Mouse (Mus musculus): Measurements from ENCODE around the gene Hapln4. TPM values are rescaled to one million over a fixed set of nuclear protein-coding genes. Genes with fewer than 3 reads are reported as not detected.

Hapln4 gene
- total RNA-seq, 1 experiment, result 2.2 TPM

- DNase-seq (ENCODE audit: low read depth, low spot score), result no peak
- Histone ChIP-seq H3K4me1 (ENCODE audit: control insufficient read depth in 2 of 2, insufficient read depth in 2 of 2, low read length in 2 of 2, poor library complexity in 1 of 2) (peaks cover 0 to 15% of the 10 kb centered on the region in 2 experiments; a peak in 2 of 4 replicates), H3K36me3 (ENCODE audit: control insufficient read depth, insufficient read depth, low read length, poor library complexity, severe bottlenecking) (no peaks in the 10 kb centered on the region; the same call in 1 of the 2 replicates), H3K9ac (ENCODE audit: insufficient read depth, low read depth, low read length, poor library complexity, severe bottlenecking) (peak overlapping the region; percentile 45), H3K27ac (ENCODE audit: insufficient read depth, low read depth, low read length, poor library complexity, severe bottlenecking) (no peak overlapping the region), H3K4me3 (ENCODE audit: insufficient read depth in 1 of 2, low read depth in 1 of 2, low read length in 2 of 2, poor library complexity in 1 of 2, severe bottlenecking in 1 of 2) (peak overlapping the region; percentile 66 to 68), H3K9me3 (ENCODE audit: control insufficient read depth, insufficient read depth, low read depth, low read length) (no peaks in the 10 kb centered on the region)
- in situ Hi-C loops (cut with MboI; ENCODE audit: low sequenced_read_pairs in 2 of 2, unreplicated experiment in 2 of 2), result no loop called here
- TF ChIP-seq CHD2 (IDR thresholded peaks at IDR 0.05; ENCODE audit: low read depth, low read length), result no peak
- TF ChIP-seq MAFK (IDR thresholded peaks at IDR 0.05; ENCODE audit: insufficient read depth, low read depth, low read length), result no peak
- TF ChIP-seq HCFC1 (IDR thresholded peaks at IDR 0.05; ENCODE audit: borderline replicate concordance, insufficient read depth, low read length), result no peak
- no peak for TF ChIP-seq ZNF384 (IDR thresholded peaks at IDR 0.05; ENCODE audit: low read depth, low read length)
- TF ChIP-seq ZC3H11A (IDR thresholded peaks at IDR 0.05; ENCODE audit: borderline replicate concordance, low read depth, low read length), result no peak
Measured at GRCm38 (mm10) chr8:70084191-70085065, 1.2 kb downstream of the Hapln4 start.

GRCm38 (mm10) chr8:70086151-70086550, 2.9 kb downstream of the Hapln4 start:
- Histone ChIP-seq H3K9ac (ENCODE audit: insufficient read depth, low read depth, low read length, poor library complexity, severe bottlenecking) (no peak overlapping the region), H3K36me3 (ENCODE audit: control insufficient read depth, insufficient read depth, low read length, poor library complexity, severe bottlenecking) (no peaks in the 10 kb centered on the region; the same call in 1 of the 2 replicates), H3K27ac (ENCODE audit: insufficient read depth, low read depth, low read length, poor library complexity, severe bottlenecking) (no peak overlapping the region), H3K4me3 (ENCODE audit: insufficient read depth in 1 of 2, low read depth in 1 of 2, low read length in 2 of 2, poor library complexity in 1 of 2, severe bottlenecking in 1 of 2) (no peak overlapping the region), H3K4me1 (ENCODE audit: control insufficient read depth in 2 of 2, insufficient read depth in 2 of 2, low read length in 2 of 2, poor library complexity in 1 of 2) (peaks cover 0 to 19% of the 10 kb centered on the region in 2 experiments; a peak in 2 of 4 replicates), H3K9me3 (ENCODE audit: control insufficient read depth, insufficient read depth, low read depth, low read length) (no peaks in the 10 kb centered on the region)
- TF ChIP-seq MAFK (IDR thresholded peaks at IDR 0.05; ENCODE audit: insufficient read depth, low read depth, low read length) (no peak), ZC3H11A (IDR thresholded peaks at IDR 0.05; ENCODE audit: borderline replicate concordance, low read depth, low read length) (no peak), HCFC1 (IDR thresholded peaks at IDR 0.05; ENCODE audit: borderline replicate concordance, insufficient read depth, low read length) (no peak), CHD2 (IDR thresholded peaks at IDR 0.05; ENCODE audit: low read depth, low read length) (no peak), ZNF384 (IDR thresholded peaks at IDR 0.05; ENCODE audit: low read depth, low read length) (no peak)
- DNase-seq (ENCODE audit: low read depth, low spot score), result no peak
- in situ Hi-C loops (cut with MboI; ENCODE audit: low sequenced_read_pairs in 2 of 2, unreplicated experiment in 2 of 2), result no loop called here

GRCm38 (mm10) chr8:70087237-70087636, 4.0 kb downstream of the Hapln4 start:
- H3K4me3 ChIP-seq (ENCODE audit: insufficient read depth in 1 of 2, low read depth in 1 of 2, low read length in 2 of 2, poor library complexity in 1 of 2, severe bottlenecking in 1 of 2), result no peak overlapping the region; a peak in 2 of 4 replicates

GRCm38 (mm10) chr8:70087836-70088650, 4.8 kb downstream of the Hapln4 start:
- no peaks in the 10 kb centered on the region; the same call in 1 of the 2 replicates for H3K36me3 ChIP-seq (ENCODE audit: control insufficient read depth, insufficient read depth, low read length, poor library complexity, severe bottlenecking)
- H3K4me1 ChIP-seq (ENCODE audit: control insufficient read depth in 2 of 2, insufficient read depth in 2 of 2, low read length in 2 of 2, poor library complexity in 1 of 2), result peaks cover 3 to 19% of the 10 kb centered on the region in 2 experiments; a peak in 2 of 4 replicates
- peak overlapping the region; percentile 63 to 70 for H3K4me3 ChIP-seq (ENCODE audit: insufficient read depth in 1 of 2, low read depth in 1 of 2, low read length in 2 of 2, poor library complexity in 1 of 2, severe bottlenecking in 1 of 2)
- H3K9ac ChIP-seq (ENCODE audit: insufficient read depth, low read depth, low read length, poor library complexity, severe bottlenecking), result peak overlapping the region; percentile 35
- H3K9me3 ChIP-seq (ENCODE audit: control insufficient read depth, insufficient read depth, low read depth, low read length), result no peaks in the 10 kb centered on the region
- H3K27ac ChIP-seq (ENCODE audit: insufficient read depth, low read depth, low read length, poor library complexity, severe bottlenecking), result no peak overlapping the region
- DNase-seq (ENCODE audit: low read depth, low spot score), result no peak
- no peak for TF ChIP-seq ZNF384 (IDR thresholded peaks at IDR 0.05; ENCODE audit: low read depth, low read length)
- no peak for TF ChIP-seq MAFK (IDR thresholded peaks at IDR 0.05; ENCODE audit: insufficient read depth, low read depth, low read length)
- no peak for TF ChIP-seq CHD2 (IDR thresholded peaks at IDR 0.05; ENCODE audit: low read depth, low read length)
- no peak for TF ChIP-seq ZC3H11A (IDR thresholded peaks at IDR 0.05; ENCODE audit: borderline replicate concordance, low read depth, low read length)
- TF ChIP-seq HCFC1 (IDR thresholded peaks at IDR 0.05; ENCODE audit: borderline replicate concordance, insufficient read depth, low read length), result no peak
- in situ Hi-C loops (cut with MboI; ENCODE audit: low sequenced_read_pairs in 2 of 2, unreplicated experiment in 2 of 2), result no loop called here

More at GRCm38 (mm10) chr8:70087237-70087636, 4.0 kb downstream of the Hapln4 start:
- no peaks in the 10 kb centered on the region for H3K9me3 ChIP-seq (ENCODE audit: control insufficient read depth, insufficient read depth, low read depth, low read length)
- TF ChIP-seq ZNF384 (IDR thresholded peaks at IDR 0.05; ENCODE audit: low read depth, low read length) (no peak), CHD2 (IDR thresholded peaks at IDR 0.05; ENCODE audit: low read depth, low read length) (no peak), HCFC1 (IDR thresholded peaks at IDR 0.05; ENCODE audit: borderline replicate concordance, insufficient read depth, low read length) (no peak), MAFK (IDR thresholded peaks at IDR 0.05; ENCODE audit: insufficient read depth, low read depth, low read length) (no peak), ZC3H11A (IDR thresholded peaks at IDR 0.05; ENCODE audit: borderline replicate concordance, low read depth, low read length) (no peak)
- in situ Hi-C loops (cut with MboI; ENCODE audit: low sequenced_read_pairs in 2 of 2, unreplicated experiment in 2 of 2), result no loop called here
- H3K9ac ChIP-seq (ENCODE audit: insufficient read depth, low read depth, low read length, poor library complexity, severe bottlenecking), result no peak overlapping the region
- no peak overlapping the region for H3K27ac ChIP-seq (ENCODE audit: insufficient read depth, low read depth, low read length, poor library complexity, severe bottlenecking)
- no peak for DNase-seq (ENCODE audit: low read depth, low spot score)
- H3K4me1 ChIP-seq (ENCODE audit: control insufficient read depth in 2 of 2, insufficient read depth in 2 of 2, low read length in 2 of 2, poor library complexity in 1 of 2), result peaks cover 0 to 19% of the 10 kb centered on the region in 2 experiments; a peak in 2 of 4 replicates
- no peaks in the 10 kb centered on the region; the same call in 1 of the 2 replicates for H3K36me3 ChIP-seq (ENCODE audit: control insufficient read depth, insufficient read depth, low read length, poor library complexity, severe bottlenecking)

All from ES-E14 (cell line).